Mouse (Mus musculus) heart, postnatal 36 days (tissue): ENCODE results near the gene Slc35b1. TPM values are rescaled to one million over a fixed set of nuclear protein-coding genes. Genes with fewer than 3 reads are reported as not detected.
"Not testable (repeated sequence)": the region's sequence is repeated elsewhere in the genome, so short reads cannot be mapped to it uniquely, and the experiment has no call there.

Source experiments
- DNase-seq, 2 experiments: peaks; one replicate each; pipeline ENCODE4 v3.0.0; 2021 to 2022
- intact Hi-C: fragments of 180-260 bp; cut with DNase I; formaldehyde crosslinking; loops from one replicate; pipeline ENCODE4 v1.15.1; 2025
- total RNA-seq, 2 experiments: library from RNA; stranded (reverse); gene quantifications; 2 replicates each; pipeline ENCODE4 v1.2.3; 2021

Gene Slc35b1
- total RNA-seq, 2 experiments from 2014 or later: 35.7 to 37.6 TPM

DNA sequence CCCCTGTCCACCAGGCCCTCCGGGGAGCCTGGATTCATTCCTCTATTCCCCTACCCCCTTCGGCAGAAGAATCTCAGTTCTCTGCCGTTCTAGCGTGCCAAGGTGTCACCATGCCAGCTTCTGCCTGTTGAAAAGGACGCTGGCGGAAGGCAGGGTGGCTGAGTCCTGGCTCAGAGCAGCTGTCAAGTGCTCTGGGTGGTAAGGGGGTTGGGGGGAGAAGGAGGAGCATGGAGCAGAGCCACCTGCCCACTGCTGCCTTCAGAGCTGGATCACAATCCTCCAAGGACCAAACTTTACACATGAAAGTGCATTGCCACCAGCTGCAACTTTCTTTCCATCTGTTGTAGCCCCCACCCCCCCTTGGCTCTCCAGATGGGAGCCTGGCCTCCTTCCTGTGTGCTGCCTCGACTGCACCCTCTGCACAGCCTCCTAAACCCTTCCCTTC is 7.8 kb downstream of the Slc35b1 start:
- intact Hi-C loops: loop anchor here (10.0 kb wide), 1 partner anchor 83 kb away; no protein-coding TSS in a partner anchor

DNA sequence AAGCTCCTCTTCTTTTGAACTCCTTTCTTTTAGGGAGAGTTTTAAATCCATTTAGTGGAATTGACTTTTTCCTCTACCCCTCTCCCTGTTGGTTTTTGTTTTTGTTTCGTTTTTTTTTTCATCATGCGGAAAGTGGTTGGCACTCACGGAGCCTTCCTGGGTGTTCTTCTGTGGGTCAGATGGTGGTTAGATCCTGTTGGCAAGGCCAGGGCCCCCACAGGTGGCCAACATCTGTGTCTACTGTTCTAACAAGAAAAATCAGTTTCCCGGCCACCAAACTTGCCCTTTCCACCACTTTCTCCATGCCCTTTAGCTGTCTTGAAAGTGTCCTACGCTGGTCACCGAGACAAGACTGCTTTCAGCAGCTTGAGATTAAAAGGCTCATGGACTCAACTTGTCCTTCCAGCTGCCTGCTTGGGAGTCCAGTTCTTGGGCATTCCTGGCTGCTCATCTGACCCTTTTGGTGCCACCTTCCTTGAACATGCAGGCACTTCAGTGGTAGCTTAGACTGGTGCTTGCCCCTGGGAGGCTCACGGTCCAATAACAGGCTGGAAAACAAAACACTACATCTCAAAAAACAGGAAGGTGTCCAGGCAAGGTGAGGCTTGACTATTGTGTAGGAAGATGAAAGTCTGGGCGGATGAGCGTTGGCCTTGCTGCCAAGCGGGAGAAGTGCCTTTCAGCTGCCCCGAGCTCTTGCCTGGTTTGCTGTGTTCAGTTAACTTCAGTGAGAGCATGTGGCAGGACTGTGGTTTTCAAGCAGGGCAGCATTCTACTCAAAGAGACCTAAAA is 8.4 kb downstream of the Slc35b1 start:
- no peak for DNase-seq
- intact Hi-C loops: loop anchor here (10.0 kb wide), 1 partner anchor 82 kb away; no protein-coding TSS in a partner anchor

More for the DNA sequence above, 7.8 kb downstream of the Slc35b1 start:
- peak; percentile 55 to 58 for DNase-seq

DNA sequence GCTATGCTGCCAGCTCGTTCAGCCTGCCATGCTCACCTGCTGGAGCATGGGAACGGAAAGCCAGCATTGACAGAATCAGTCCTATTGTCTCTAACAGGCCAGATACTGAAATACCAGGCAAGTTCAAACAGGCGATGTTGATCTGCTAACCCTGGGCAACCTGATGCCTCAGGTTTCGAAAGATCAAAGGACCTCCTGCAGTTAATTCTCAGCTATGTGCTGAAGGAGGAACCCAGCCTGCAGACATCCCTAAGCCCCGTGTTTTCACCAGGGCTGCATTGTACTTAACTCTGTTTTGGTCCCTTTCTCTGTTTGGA is 9.0 kb downstream of the Slc35b1 start:
- intact Hi-C loops: loop anchor here (10.0 kb wide), 1 partner anchor 81 kb away; no protein-coding TSS in a partner anchor
- DNase-seq: no peak

DNA sequence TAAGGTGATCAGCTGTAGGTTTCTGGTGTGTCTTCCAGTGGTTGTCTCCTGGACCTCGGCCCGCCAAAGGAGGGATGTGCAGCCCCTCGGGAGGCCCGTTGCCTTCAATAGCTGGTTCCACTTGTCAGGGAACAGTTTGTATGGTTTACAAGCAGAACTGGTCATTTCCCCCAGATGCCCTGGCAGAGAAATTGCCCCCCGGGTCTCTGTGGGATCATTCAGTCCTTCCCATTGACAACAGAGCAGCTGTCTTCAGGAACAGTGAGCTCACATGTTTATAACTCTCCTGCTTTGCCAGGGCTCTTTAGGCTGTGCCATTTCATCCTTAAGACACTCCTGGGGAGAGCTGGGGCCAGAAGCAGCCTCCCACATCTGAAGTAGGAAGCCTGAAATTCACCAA is 9.6 kb downstream of the Slc35b1 start:
- DNase-seq: no peak
- intact Hi-C loops: loop anchor here (10.0 kb wide), 1 partner anchor 81 kb away; no protein-coding TSS in a partner anchor

DNA sequence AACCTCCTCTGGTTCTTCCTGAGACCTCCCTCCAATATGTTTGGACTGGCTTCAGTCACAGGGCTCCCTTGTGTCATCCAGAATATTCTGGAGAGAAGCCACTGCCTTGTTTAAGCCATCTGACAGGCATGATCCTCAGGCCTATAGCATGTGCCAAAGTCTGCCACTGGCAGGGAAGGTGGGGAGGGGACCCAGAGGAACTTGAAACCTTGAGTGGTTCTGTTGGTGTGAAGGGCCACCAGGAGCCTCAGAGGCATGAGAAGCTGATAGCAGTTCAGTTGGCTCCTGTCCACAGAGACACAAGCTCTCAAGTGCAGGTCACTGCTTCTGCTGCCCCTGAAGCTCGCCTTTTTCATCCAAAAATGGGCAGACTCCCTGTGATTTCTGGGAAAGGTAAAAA is 12.1 kb downstream of the Slc35b1 start:
- no peak for DNase-seq

DNA sequence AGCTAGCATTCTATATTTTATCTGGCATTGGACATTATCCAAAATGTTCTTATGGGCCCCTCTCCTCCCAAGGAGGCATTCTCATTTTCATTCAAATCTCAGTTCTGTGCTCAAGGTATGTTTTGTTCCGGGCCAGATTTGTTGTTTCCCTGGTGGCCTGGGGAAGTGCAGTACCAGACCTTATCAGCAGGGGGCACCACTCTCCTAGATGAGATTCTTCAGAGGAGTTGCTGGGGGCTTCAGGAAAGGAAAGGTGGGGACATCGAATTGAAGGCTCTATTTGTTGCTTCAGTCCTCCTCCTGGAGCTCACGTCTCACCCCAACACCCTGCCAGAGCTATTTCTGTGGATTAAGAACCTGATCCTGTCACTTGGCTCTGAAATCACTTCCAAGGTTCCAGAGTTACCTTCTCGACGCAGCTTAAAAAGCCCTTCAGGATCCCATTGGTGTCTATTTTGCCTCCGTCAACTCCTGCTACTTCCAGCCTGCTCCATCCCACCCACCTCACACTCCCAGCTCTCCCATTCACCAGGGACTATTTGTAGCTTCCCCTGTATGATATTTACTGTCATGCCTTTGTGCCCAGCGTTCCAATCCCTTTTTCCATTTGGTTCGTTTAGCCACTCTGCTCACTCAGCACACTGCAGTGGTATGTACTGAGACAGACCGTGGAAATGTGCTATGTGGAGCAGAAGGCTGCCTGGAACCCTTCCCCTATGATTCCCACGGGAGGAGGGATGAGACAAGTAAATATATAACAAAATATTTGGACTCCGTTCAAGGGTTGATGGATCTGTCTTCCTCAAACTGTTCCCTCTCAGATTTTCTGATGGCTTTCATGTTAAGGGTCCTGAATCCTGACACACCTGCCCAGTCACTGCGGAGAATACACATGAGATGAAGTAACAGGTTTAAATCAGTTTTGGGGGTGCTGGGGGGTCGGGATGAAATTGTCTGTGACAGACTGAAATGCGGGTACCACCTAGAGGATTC is 13.6 kb downstream of the Slc35b1 start:
- intact Hi-C loops: loop anchor here (1.0 to 10.0 kb wide), 3 partner anchors 34 to 123 kb away; no protein-coding TSS in a partner anchor
- peak; percentile 79 to 91 for DNase-seq

More for the DNA sequence above, 12.1 kb downstream of the Slc35b1 start:
- intact Hi-C loops: loop anchor here (10.0 kb wide), 1 partner anchor 78 kb away; no protein-coding TSS in a partner anchor

DNA sequence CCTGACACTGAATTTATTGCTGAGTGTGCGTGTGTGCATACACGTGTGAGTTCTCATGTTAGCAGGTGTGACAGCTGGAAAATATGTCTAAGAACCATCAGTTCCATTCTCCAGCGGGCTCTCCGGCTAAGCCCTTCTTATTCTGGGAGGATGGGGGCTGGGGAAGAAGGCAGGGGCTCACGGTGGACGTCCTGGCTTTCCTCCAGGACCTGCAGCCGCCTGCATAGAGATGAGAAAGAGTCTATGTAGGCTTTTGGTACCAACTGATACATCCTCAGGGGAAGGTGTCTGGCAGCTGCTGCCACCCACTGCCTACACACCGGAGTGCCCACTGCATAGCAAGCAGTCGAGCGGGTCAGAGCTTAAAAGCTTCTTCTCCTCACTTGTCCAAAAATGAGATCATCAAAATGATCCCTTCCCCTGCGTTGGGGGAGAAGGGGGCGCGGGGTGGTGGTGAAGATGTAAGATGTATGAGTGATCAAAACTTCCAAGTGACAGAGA is 15.1 kb downstream of the Slc35b1 start:
- no peak for DNase-seq
- intact Hi-C loops: loop anchor here (10.0 kb wide), 1 partner anchor 75 kb away; no protein-coding TSS in a partner anchor

DNA sequence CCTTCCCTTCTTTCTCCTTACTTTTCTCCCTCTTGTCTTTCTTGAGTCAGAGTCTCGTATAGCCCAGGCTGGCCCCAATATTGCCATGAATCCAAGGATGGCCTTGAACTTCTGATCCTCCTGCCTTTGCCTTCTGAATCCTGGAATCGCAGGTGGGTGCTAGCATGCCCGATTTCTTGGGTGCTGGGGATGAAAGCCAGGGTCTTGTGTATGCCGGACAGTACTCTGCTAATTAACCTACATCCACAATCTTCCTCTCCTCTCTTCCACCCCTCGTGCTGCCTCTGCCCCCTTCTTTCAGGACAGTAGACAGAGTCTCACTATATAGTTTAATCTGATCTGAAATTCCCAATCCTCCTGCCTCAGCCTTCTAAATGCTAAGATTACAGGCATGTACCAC is 17.1 kb downstream of the Slc35b1 start:
- intact Hi-C loops: no loop called here
- DNase-seq: no peak

DNA sequence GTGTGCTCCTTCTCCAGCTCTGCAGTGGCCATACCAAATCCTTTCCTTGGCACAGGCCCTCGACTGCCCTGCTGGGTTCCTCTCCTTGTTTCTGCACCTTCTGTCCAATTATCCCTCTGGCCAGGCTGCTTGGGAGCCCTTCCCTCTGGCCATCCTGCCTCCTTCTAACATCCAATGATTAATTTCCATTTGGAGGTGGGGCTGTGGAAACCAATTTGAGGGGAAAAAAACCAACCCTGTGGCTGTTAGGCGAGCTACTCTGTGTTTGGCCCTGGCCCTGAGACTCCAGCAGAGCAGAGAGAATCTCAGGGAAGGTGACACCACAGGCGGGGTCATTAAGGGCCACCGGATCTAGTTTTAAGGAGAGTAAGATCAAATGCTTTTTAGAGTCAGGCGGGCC is 17.7 kb downstream of the Slc35b1 start:
- intact Hi-C loops: no loop called here
- DNase-seq: peak in 1 of 2 experiments; percentile 37

DNA sequence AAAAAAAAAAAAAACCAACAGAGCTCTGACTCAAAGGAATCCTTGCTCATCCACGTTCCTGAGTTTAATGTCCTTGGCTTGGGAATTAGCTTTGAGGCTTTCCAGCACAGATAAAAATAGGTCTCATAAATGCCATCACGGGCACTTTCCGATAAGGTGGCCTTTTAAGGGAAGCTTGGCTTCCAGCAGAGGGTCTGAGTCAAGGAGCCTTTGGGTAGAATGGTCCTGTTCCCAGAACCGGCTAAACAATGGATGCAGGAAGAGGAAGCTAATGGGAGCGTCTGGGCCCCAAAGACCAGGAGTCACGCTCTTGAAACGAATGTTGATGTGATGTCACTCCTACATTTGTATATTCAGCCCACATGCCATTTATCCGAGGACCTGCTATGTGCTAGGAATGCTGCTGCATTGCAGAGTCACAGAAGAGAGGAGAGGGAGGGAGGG is 18.2 kb downstream of the Slc35b1 start:
- intact Hi-C loops: no loop called here
- DNase-seq: peak; percentile 40 to 58

DNA sequence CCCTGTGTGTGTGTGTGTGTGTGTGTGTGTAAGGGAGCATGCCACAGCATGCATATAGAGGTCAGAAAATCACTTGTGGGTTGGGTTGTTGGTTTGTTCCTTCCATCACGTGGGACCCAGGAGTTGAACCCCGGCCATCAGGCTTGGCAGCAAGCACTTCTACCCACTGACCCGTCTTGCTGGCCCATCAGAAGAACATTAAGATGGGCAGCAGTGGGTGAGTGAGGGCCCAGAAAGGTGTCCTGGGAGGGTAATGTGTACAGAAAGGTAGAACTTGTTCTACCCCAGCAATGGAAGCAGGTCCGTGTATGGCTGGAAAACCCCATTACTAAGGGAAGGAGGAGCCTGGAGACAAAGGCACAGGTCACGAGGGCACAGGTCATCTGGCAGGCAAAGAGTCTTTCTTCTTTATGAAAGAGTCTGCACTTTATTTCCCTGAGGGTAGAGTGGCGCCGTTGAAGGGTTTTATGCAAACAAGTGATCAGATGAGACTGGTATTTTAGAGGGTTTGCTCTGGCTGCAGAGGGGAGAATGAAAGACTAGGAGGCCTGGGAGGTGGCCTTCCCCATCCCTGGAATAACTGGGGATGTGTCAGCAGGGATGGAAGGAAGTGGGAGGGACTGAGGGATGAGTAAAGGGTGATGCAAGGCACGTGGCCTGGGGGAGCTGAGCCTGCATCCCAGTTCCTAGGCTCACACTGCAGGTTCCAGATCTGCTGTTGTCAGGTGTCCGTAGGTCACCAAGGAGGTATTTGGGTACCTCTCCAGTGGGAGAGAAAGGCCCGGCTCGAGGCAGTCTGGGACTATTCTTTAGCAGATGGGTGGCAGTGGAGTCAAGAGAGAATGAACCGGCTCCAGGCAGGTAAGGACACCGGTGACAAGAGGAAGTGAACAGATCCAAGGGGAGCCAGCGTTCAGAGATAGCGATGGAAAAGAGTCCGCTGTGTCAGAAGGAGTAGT is 19.2 kb downstream of the Slc35b1 start:
- DNase-seq: no peak
- intact Hi-C loops: no loop called here

DNA sequence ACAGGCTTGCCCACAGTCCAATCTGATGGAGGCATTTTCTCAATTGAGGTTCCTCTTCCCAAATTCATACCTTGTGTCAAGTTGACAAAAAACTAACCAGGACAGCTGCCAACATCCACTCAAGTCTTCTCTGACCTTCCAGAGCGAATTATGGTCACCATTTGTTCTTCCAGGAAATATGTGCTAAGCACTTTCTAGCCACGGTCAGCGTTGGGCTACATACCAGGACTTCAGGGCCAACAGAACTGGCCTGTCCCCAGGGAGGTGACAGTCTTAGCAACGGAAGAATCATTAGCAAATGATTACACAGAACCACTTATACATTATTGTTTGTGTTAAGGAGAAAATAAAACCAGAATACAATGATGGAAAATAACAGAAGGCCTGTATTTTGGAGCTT is 21.3 kb downstream of the Slc35b1 start:
- intact Hi-C loops: no loop called here
- no peak for DNase-seq

DNA sequence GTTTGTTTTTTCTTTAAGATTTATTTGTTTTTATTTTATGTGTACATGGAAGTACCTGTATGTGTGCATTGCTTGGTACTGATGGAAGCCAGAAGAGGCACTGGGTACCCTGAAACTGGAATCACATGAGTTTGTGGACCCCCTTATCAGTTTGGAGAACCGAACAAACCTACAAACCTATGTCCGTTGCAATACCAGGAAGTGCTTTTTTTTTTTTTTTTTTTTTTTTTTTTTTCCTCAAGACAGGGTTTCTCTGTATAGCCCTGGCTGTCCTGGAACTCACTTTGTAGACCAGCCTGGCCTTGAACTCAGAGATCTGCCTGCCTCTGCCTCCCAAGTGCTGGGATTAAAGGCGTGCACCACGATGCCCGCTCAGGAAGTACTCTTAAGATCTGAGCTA is 21.9 kb downstream of the Slc35b1 start:
- intact Hi-C loops, DNase-seq: not testable (repeated sequence)

DNA sequence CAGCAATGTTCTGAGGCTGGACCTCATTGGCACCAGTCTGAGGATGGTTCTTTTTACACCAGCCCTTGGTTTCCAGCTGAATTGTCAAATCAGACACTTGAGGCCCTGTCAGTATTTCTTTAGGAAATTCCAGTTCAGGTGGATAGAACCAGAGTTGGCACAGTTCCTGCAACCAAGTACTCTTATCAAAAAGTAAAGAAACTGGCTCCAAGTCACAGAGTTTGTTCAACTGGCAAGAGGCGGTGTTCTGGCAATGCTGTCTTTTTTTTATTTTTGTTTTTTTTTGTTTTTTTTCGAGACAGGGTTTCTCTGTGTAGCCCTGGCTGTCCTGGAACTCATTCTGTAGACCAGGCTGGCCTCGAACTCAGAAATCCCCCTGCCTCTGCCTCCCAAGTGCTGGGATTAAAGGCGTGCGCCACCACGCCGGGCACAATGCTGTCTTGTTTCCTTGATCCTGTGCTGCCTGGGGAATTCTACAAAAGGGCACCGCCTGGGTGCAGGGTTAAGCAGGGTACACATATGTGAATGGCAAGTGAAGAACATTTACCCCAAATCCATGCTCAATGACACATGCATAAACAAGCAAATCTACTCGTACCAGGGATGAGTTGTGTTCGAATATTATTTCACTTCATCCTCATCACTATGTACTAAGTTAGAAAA is 25.1 kb downstream of the Slc35b1 start:
- no peak for DNase-seq
- intact Hi-C loops: no loop called here

DNA sequence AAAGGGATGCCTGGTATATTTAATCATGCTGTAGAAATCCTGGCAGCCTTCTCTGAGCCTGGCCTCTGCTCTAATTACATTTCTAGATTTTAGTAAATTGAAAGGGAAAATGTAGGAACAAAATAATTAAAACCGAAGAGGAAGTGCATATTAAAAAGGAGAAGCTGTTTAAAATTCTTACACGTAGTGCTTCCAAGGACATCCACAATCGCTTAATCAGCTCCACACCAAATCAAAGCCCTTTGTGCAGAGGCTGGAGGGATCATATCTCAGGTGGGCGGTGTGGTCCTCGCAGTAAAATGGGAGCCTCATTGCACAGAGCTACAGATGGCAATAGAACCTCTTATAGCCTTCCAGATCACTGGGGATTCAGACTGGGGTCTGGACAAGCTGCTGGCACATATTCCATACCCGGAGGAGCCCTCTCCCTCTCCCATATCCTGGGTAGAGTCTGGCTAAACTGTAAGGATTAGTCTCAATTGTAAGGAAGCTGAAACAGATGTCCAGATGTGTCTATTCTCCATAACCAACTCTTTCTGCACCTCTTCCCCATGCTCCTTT is 27.0 kb downstream of the Slc35b1 start:
- DNase-seq: no peak
- intact Hi-C loops: no loop called here

DNA sequence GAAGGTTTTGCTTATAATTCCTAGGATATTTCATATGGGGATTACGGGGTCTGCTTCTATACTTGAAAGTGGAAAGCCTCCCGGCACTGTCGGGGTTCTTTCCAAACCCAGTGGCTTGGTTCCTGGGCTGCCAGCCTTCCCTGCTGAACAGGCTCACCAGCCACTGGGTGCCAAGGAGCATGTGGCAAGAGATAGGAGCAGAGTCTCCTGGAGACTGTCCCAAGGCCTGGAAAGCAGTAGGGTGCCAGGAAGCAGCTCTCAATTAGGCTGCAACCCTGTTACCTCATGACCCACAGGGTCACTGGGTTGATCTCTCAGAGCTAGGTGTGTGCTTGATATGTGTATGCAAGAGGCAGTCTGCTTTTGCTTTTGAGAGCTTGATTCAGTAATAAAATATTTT is 28.1 kb downstream of the Slc35b1 start:
- intact Hi-C loops: no loop called here
- no peak for DNase-seq

DNA sequence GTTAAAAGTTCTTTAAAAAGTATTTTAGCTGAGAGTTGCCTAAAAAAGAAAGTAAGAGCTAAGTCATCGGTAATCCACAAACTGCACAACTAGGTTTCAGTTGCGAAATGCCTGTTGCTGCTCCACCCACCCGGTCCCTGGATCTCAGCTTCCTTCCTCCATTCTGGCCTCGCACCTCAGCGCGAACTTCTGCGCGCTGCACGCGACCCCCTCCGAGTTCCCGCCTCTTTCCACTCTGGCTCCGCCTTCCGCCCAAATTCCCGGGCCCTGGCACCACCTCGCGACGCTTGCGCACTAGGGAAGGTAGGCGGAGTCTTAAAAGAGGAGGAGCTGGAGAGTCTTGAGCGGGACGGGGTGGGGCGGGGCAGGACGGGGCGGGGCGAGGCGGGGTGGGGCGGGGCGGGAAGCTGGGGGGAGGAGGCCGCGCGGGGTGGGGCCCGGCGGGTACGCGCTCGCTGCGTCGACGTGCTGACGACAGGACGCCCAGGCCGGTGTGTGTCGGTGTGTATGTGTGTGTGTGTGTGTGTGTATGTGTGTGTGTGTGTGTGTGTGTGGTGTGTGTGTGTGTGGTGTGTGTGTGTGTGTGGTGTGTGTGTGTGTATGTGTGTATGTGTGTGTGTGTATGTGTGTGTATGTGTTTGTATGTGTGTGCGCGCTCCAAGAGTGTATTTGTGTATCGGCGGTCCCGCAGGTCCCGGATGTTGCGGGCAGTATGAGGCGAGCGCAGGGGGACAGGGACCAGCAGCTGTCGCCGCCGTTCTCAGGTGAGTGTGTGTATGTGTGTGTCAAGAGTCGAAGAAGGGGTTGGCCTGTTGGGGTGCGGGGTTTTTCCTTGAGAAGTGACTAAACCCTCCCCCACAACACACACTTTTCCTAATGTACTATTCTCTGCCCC is 29.4 kb downstream of the Slc35b1 start, which contains the start of gene Spop:
Gene Spop, plus strand, starts transcription at position 440 of the 895 bp plus-strand sequence.
- intact Hi-C loops: no loop called here
- DNase-seq: peak; percentile 94
